Mouse (Mus musculus): ENCODE data around the gene Pcbp2. TPM values are rescaled to one million over a fixed set of nuclear protein-coding genes. Genes with fewer than 3 reads are reported as not detected.

Gene Pcbp2
- polyA plus RNA-seq, 1 experiment from 2014 or later = 166 TPM

GRCm38 (mm10) chr15:102470605-102471294 is 411 bp downstream of the Pcbp2 start:
- whole genome bisulfite sequencing = under 1% methylated on average over 50 of the region's 67 CpGs

DNA sequence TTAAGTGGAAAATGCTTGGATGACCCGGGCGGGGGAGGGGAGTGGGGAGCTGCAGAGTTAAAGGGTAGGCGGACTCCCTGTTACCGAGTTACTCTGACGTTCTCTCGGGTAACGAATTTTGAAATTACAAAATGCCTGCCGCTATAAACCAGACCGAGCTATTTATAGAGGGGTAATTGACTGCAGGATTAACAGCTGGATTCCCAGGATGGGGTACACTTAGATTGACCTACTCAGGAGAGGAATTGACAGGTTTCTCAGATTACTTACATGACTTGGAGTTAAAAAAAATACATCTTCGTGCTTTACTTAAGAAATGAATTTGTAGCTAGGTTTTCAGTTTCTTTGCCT is 931 bp downstream of the Pcbp2 start:
- Histone ChIP-seq H3K36me3 (peaks cover 46% of the 10 kb centered on the region), H3K27me3 (ENCODE audit: insufficient read depth, poor library complexity, severe bottlenecking) (no peaks in the 10 kb centered on the region), H3K4me1 (replicated peaks) (peaks cover 19% of the 10 kb centered on the region), H3K4me3 (peak overlapping the region; percentile 95), H3K9me3 (no peaks in the 10 kb centered on the region; the same call in 1 of the 2 replicates), H3K27ac (peak overlapping the region; percentile 99)
- WGBS = under 1% methylated on average over 10 of the region's 10 CpGs
- no peak for DNase-seq (ENCODE audit: low spot score)

More at GRCm38 (mm10) chr15:102470605-102471294, 411 bp downstream of the Pcbp2 start:
- H3K4me3 ChIP-seq = peak overlapping the region; percentile 95
- no peaks in the 10 kb centered on the region for H3K27me3 ChIP-seq (ENCODE audit: insufficient read depth, poor library complexity, severe bottlenecking)
- peak; percentile 84 for DNase-seq (ENCODE audit: low spot score)
- peaks cover 41% of the 10 kb centered on the region for H3K36me3 ChIP-seq
- H3K27ac ChIP-seq = peak overlapping the region; percentile 99
- peaks cover 19% of the 10 kb centered on the region for H3K4me1 ChIP-seq (replicated peaks)
- no peaks in the 10 kb centered on the region; the same call in 1 of the 2 replicates for H3K9me3 ChIP-seq

DNA sequence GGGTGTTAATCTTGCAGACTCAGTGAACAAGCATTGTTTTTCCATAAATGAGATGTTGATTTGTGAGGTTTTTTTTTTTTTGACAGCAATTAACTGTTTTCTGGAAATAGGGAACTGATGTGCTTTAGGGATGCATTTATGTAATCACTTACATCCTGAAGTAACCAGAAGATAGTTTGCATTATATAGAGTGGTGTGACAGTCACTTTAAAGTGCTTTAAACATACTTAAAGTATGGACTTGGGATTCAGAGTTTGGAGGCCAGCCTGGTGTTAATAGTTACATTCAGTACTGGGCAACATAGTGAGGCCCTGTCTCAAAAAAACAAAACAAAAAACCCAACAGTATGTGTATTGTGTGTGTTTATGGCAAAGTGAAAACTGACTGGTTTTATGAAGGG is 1.4 kb downstream of the Pcbp2 start:
- Histone ChIP-seq H3K27ac (no peak overlapping the region), H3K4me3 (peak overlapping the region; percentile 95), H3K4me1 (replicated peaks) (peaks cover 19% of the 10 kb centered on the region), H3K36me3 (peaks cover 50% of the 10 kb centered on the region), H3K9me3 (no peaks in the 10 kb centered on the region; the same call in 1 of the 2 replicates), H3K27me3 (ENCODE audit: insufficient read depth, poor library complexity, severe bottlenecking) (no peaks in the 10 kb centered on the region)
- DNase-seq (ENCODE audit: low spot score) = no peak

GRCm38 (mm10) chr15:102473246-102473645 is 2.9 kb downstream of the Pcbp2 start:
- WGBS = 82% methylated on average over 2 of the region's 2 CpGs
- peaks cover 65% of the 10 kb centered on the region for H3K36me3 ChIP-seq
- H3K27me3 ChIP-seq (ENCODE audit: insufficient read depth, poor library complexity, severe bottlenecking) = no peaks in the 10 kb centered on the region
- DNase-seq (ENCODE audit: low spot score) = no peak
- H3K9me3 ChIP-seq = no peaks in the 10 kb centered on the region; the same call in 1 of the 2 replicates
- no peak overlapping the region for H3K27ac ChIP-seq
- H3K4me1 ChIP-seq (replicated peaks) = peaks cover 19% of the 10 kb centered on the region
- 0 out of 2 replicates have a peak overlapping the region, but pooled peaks have one; percentile 95 for H3K4me3 ChIP-seq

DNA sequence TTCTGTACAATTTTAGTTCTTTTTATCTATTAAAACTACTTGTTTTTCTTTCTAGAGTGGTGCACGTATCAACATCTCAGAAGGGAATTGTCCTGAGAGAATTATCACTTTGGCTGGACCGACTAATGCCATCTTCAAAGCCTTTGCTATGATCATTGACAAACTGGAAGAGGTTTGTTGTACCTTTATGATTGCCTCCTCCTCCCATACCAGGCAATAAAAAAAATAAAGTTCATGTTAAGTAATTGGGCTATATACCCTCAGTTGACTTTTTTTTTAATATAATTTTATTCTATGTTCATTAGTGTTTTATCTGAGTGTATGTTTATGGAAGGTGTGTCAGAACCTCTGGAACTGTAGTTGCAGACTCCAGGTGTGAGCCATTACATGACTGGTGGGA is 4.2 kb downstream of the Pcbp2 start:
- H3K36me3 ChIP-seq = peaks cover 69% of the 10 kb centered on the region
- no peaks in the 10 kb centered on the region for H3K27me3 ChIP-seq (ENCODE audit: insufficient read depth, poor library complexity, severe bottlenecking)
- H3K4me3 ChIP-seq = no peak overlapping the region
- DNase-seq (ENCODE audit: low spot score) = no peak
- no peaks in the 10 kb centered on the region for H3K9me3 ChIP-seq
- WGBS = 92% methylated on average over 2 of the region's 2 CpGs
- H3K27ac ChIP-seq = no peak overlapping the region
- H3K4me1 ChIP-seq (replicated peaks) = peaks cover 19% of the 10 kb centered on the region

DNA sequence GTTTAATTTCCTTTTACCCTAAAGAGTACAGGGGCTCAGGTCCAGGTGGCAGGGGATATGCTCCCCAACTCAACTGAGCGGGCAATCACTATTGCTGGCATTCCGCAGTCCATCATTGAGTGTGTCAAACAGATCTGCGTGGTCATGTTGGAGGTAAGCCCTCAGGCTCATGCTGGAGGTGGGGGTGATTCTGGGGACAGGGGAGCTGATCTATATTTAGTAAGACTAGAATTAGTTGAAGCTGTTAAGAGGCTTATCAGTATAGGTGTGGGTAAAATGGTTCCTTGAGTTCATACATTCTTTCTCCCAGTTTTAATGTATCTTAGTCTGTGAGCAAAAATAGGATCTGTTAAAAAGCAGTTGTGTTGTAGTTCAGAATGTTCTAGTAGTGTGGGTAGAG is 12.8 kb downstream of the Pcbp2 start:
- WGBS = 93% methylated on average over 3 of the region's 3 CpGs
- H3K36me3 ChIP-seq = peaks cover 97% of the 10 kb centered on the region
- no peak overlapping the region for H3K27ac ChIP-seq

DNA sequence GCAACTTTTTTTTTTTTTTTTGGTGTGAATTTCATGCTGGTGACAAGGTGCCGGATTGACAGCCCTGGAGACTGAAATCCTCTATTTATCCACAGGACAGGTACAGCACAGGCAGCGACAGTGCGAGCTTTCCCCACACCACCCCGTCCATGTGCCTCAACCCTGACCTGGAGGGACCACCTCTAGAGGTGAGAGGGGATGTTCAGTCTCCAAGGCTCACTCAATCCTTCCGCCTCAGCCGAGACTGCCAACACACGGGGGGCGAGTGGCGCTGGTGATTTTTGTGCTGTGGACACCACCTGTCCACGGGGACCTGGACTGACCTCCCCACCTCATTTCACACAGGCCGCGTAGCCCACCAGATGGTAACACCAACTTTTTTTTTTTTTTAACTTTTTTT is 15.5 kb downstream of the Pcbp2 start:
- Histone ChIP-seq H3K27me3 (ENCODE audit: insufficient read depth, poor library complexity, severe bottlenecking) (no peaks in the 10 kb centered on the region), H3K36me3 (peaks cover 99% of the 10 kb centered on the region), H3K4me1 (replicated peaks) (no peaks in the 10 kb centered on the region), H3K27ac (no peak overlapping the region), H3K4me3 (no peak overlapping the region), H3K9me3 (no peaks in the 10 kb centered on the region)
- 94% methylated on average over 12 of the region's 12 CpGs for WGBS
- DNase-seq (ENCODE audit: low spot score) = no peak

More for the DNA sequence above, 12.8 kb downstream of the Pcbp2 start:
- Histone ChIP-seq H3K27me3 (ENCODE audit: insufficient read depth, poor library complexity, severe bottlenecking) (no peaks in the 10 kb centered on the region), H3K4me3 (no peak overlapping the region), H3K9me3 (no peaks in the 10 kb centered on the region), H3K4me1 (replicated peaks) (no peaks in the 10 kb centered on the region)
- no peak for DNase-seq (ENCODE audit: low spot score)

DNA sequence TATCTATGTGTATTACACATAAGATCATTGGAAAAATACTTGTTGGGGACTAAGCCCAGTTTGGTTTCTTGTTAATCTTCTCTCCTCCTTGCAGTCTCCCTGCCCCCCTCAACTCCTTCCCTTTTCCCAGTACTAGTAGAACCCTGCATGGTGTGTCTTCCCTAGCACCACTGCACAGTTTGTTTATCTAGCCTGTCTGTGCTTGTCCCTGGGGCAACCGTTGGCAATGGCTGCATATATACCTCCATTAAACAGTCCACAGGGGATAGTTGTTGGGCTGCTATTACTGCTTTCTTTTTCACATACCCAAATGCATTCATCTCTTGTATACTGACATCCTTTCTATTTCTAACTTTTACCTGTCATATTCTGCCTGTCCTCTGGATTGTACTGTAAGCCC is 17.3 kb downstream of the Pcbp2 start:
- H3K4me1 ChIP-seq (replicated peaks) = no peaks in the 10 kb centered on the region
- H3K36me3 ChIP-seq = peaks cover 100% of the 10 kb centered on the region
- no peak overlapping the region for H3K4me3 ChIP-seq
- no peak overlapping the region for H3K27ac ChIP-seq
- WGBS = 84% methylated on average over 1 of the region's 1 CpGs
- DNase-seq (ENCODE audit: low spot score) = no peak
- H3K27me3 ChIP-seq (ENCODE audit: insufficient read depth, poor library complexity, severe bottlenecking) = no peaks in the 10 kb centered on the region
- no peaks in the 10 kb centered on the region for H3K9me3 ChIP-seq

DNA sequence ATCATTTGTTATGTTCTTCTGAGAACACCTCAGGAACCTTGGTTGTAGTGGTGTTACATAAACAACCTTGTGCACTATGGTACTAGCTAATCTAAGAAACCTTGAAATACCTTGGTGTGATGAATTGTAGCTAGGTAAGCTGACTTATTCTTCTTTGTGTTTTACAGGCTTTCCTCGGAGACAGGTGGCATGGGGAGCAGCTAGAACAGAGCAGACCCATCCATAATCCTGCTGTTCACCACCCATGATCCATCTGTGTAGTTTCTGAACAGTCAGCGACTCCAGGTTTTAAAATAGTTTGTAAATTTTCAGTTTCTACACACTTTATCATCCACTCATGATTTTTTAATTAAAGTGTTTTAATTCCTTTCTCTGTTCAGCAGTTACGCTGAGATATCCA is 28.0 kb downstream of the Pcbp2 start:
- Histone ChIP-seq H3K4me1 (replicated peaks) (no peaks in the 10 kb centered on the region), H3K36me3 (peaks cover 99% of the 10 kb centered on the region), H3K4me3 (no peak overlapping the region), H3K27ac (no peak overlapping the region), H3K27me3 (ENCODE audit: insufficient read depth, poor library complexity, severe bottlenecking) (no peaks in the 10 kb centered on the region), H3K9me3 (no peaks in the 10 kb centered on the region)
- 92% methylated on average over 3 of the region's 3 CpGs for WGBS
- no peak for DNase-seq (ENCODE audit: low spot score)

DNA sequence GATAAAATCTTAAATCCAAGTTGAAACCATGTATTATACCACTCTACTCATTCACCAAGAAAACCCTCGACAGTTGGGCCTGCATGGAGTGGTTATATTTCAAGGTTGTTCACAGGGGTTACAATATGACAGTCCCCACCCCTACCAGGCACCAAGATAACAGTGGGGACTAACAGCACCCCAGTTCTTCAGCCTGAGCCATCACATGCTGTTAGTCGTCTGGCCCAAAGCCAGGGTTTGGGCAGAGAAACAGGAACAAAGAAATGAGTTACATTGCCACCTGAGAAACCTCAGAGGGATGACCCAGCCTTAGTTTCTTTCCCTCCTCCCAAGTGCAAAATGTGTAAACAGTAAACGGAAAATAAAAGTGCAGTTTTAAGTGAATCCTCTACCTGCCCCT is 29.0 kb downstream of the Pcbp2 start:
- WGBS = 80% methylated on average over 3 of the region's 3 CpGs
- DNase-seq (ENCODE audit: low spot score) = no peak
- Histone ChIP-seq H3K27ac (no peak overlapping the region), H3K4me1 (replicated peaks) (no peaks in the 10 kb centered on the region), H3K27me3 (ENCODE audit: insufficient read depth, poor library complexity, severe bottlenecking) (no peaks in the 10 kb centered on the region), H3K9me3 (no peaks in the 10 kb centered on the region), H3K4me3 (no peak overlapping the region), H3K36me3 (peaks cover 99% of the 10 kb centered on the region)

DNA sequence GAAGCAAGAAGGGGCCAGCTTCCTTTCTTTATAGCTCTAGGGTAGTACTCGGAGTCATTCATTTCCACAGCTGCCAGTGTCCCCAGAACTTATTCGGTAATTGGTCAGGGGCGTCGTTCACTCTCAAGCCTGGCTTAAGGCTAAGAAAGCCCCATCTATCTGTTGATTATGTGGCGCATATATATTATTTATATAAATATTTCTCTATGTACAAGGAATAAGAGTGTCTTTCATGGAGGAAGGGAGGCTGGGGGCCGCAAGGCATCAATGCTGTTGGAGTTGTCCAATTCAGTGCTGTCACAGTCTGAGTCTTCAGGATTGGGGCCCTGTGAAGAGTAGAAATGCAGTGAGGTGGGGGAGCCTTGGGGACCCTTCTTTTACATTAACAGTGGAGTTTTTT is 29.5 kb downstream of the Pcbp2 start:
- no peak for DNase-seq (ENCODE audit: low spot score)
- 92% methylated on average over 6 of the region's 6 CpGs for WGBS

GRCm38 (mm10) chr15:102500479-102500878 is 30.1 kb downstream of the Pcbp2 start:
- H3K4me3 ChIP-seq = no peak overlapping the region
- H3K4me1 ChIP-seq (replicated peaks) = 0 out of 2 replicates have a peak, but pooled peaks cover 3% of the 10 kb centered on the region
- H3K36me3 ChIP-seq = peaks cover 99% of the 10 kb centered on the region
- WGBS = 89% methylated on average over 5 of the region's 5 CpGs
- H3K9me3 ChIP-seq = no peaks in the 10 kb centered on the region
- DNase-seq (ENCODE audit: low spot score) = no peak
- H3K27ac ChIP-seq = no peak overlapping the region
- no peaks in the 10 kb centered on the region for H3K27me3 ChIP-seq (ENCODE audit: insufficient read depth, poor library complexity, severe bottlenecking)

More for the DNA sequence above, 29.5 kb downstream of the Pcbp2 start:
- Histone ChIP-seq H3K4me3 (no peak overlapping the region), H3K9me3 (no peaks in the 10 kb centered on the region), H3K4me1 (replicated peaks) (no peaks in the 10 kb centered on the region), H3K27me3 (ENCODE audit: insufficient read depth, poor library complexity, severe bottlenecking) (no peaks in the 10 kb centered on the region), H3K36me3 (peaks cover 99% of the 10 kb centered on the region), H3K27ac (no peak overlapping the region)

- Histone ChIP-seq H3K4me3 (no peak overlapping the region), H3K9me3 (no peaks in the 10 kb centered on the region), H3K27ac (no peak overlapping the region), H3K4me1 (replicated peaks) (0 out of 2 replicates have a peak, but pooled peaks cover 5% of the 10 kb centered on the region), H3K27me3 (ENCODE audit: insufficient read depth, poor library complexity, severe bottlenecking) (no peaks in the 10 kb centered on the region), H3K36me3 (peaks cover 99% of the 10 kb centered on the region)
- WGBS = 90% methylated on average over 19 of the region's 19 CpGs
- no peak for DNase-seq (ENCODE audit: low spot score)
These were observed 30.9 kb downstream of the Pcbp2 start for GRCm38 (mm10) chr15:102501084-102501814.

All from hindbrain, embryonic 10.5 days (tissue).